Mouse (Mus musculus) WW6 (cell line): ENCODE results near the gene Asic2.

ENCODE experiments used
- DNase-seq: peaks from one replicate; pipeline ENCODE4 v3.0.0-alpha.2; 2013; ENCODE audit warnings: low read depth, low spot score

Asic2 gene

GRCm38 (mm10) chr11:80913408-80914024, 1054.7 kb downstream of the Asic2 start:
- DNase-seq = no peak

GRCm38 (mm10) chr11:80912721-80913120, 1055.5 kb downstream of the Asic2 start:
- no peak for DNase-seq

GRCm38 (mm10) chr11:80907820-80908219, 1060.4 kb downstream of the Asic2 start:
- DNase-seq = no peak

- peak; percentile 24 for DNase-seq
Measured at GRCm38 (mm10) chr11:80906456-80906855, 1061.8 kb downstream of the Asic2 start.

GRCm38 (mm10) chr11:80904559-80904958, 1063.7 kb downstream of the Asic2 start:
- no peak for DNase-seq

GRCm38 (mm10) chr11:80903426-80903825, 1064.8 kb downstream of the Asic2 start:
- DNase-seq = no peak

- no peak for DNase-seq
Measured at GRCm38 (mm10) chr11:80902664-80903063, 1065.6 kb downstream of the Asic2 start.

GRCm38 (mm10) chr11:80900555-80900954, 1067.7 kb downstream of the Asic2 start:
- DNase-seq = no peak

- DNase-seq = no peak
Measured at GRCm38 (mm10) chr11:80895853-80896252, 1072.4 kb downstream of the Asic2 start.

GRCm38 (mm10) chr11:80889336-80890063, 1078.8 kb downstream of the Asic2 start:
- peak; percentile 50 for DNase-seq

- DNase-seq = no peak
Measured at GRCm38 (mm10) chr11:80887021-80887420, 1081.2 kb downstream of the Asic2 start.

- no peak for DNase-seq
Measured at GRCm38 (mm10) chr11:80886365-80886764, 1081.9 kb downstream of the Asic2 start.

- no peak for DNase-seq
Measured at GRCm38 (mm10) chr11:80884521-80885231, 1083.6 kb downstream of the Asic2 start.

GRCm38 (mm10) chr11:80882229-80882810, 1085.9 kb downstream of the Asic2 start:
- no peak for DNase-seq

GRCm38 (mm10) chr11:80878026-80878425, 1090.2 kb downstream of the Asic2 start:
- DNase-seq = no peak

GRCm38 (mm10) chr11:80877131-80877651, 1091.1 kb downstream of the Asic2 start:
- DNase-seq = no peak

GRCm38 (mm10) chr11:80872509-80873474, 1095.5 kb downstream of the Asic2 start:
- DNase-seq = peak; percentile 62

- no peak for DNase-seq
Measured at GRCm38 (mm10) chr11:80868039-80868438, 1100.2 kb downstream of the Asic2 start.

GRCm38 (mm10) chr11:80862941-80863340, 1105.3 kb downstream of the Asic2 start:
- DNase-seq = no peak

GRCm38 (mm10) chr11:80858065-80858464, 1110.2 kb downstream of the Asic2 start, which contains the start of gene Spaca3:
Spaca3 (plus strand) TSS chr11:80858365.
- no peak for DNase-seq

- DNase-seq = no peak
Measured at GRCm38 (mm10) chr11:80856827-80857226, 1111.4 kb downstream of the Asic2 start.
